Mouse (Mus musculus) lung, embryonic 16.5 days (tissue): ENCODE data around the gene Ttll5. TPM values are rescaled to one million over a fixed set of nuclear protein-coding genes. Genes with fewer than 3 reads are reported as not detected.

Source experiments
- polyA plus RNA-seq: library from polyadenylated mRNA; unstranded; fragments of >200 nt; fragmentation: Nextera tagmentation; extraction: Ambion mirVana; gene quantifications from 2 replicates; pipeline ENCODE4 v1.2.1, GENCODE M21; 2015

Gene Ttll5
- polyA plus RNA-seq, 1 experiment from 2014 or later = 17.5 TPM

Other genes with a start within 250 kb of the Ttll5 start
- gene Jdp2, start 225.6 kb upstream of the Ttll5 start, polyA plus RNA-seq = 0.49 and 0.87 TPM in 2 replicates
- gene Batf, start 138.0 kb upstream of the Ttll5 start, polyA plus RNA-seq = 5.4 and 5.7 TPM in 2 replicates
- gene Flvcr2, start 78.1 kb upstream of the Ttll5 start, polyA plus RNA-seq = 6.5 and 8.3 TPM in 2 replicates
- 102 and 108 TPM in 2 replicates for gene Erg28, start 109 bp upstream of the Ttll5 start, polyA plus RNA-seq